Mouse (Mus musculus): ENCODE data around the gene Thsd4. TPM values are rescaled to one million over a fixed set of nuclear protein-coding genes. Genes with fewer than 3 reads are reported as not detected.

The Thsd4 gene
- polyA plus RNA-seq, 1 experiment = 4.3 TPM

DNA sequence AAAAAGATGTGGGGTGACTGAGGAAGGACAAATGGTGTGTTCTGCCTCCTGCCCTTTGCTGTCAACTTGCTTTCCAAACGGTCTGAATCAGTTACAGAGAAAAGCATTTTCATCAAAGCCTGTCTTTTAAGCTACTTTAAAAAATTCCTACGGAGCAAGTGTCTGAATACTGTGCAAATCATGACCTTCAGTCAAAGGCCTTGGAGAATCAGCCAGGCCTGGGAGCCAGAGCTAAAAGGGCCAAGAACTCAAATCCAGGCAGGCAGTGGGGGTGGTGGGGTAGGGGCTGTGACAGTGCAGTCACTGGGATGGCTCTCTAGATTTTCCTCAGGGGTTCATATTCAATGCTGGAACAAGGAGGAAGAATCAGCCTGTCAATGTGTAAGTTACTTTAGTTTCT is 540.7 kb downstream of the Thsd4 start:
- no peak overlapping the region for H3K4me3 ChIP-seq (ENCODE audit: control insufficient read depth, insufficient read depth, low read length)
- no peaks in the 10 kb centered on the region for H3K4me1 ChIP-seq (replicated peaks; ENCODE audit: control insufficient read depth, insufficient read depth, low read length)
- H3K27me3 ChIP-seq (ENCODE audit: control insufficient read depth, insufficient read depth, low read length) = no peaks in the 10 kb centered on the region
- no peak overlapping the region for H3K27ac ChIP-seq (ENCODE audit: control insufficient read depth, insufficient read depth, low read length)
- DNase-seq = no peak
- H3K36me3 ChIP-seq (ENCODE audit: control insufficient read depth, insufficient read depth, low read length) = no peaks in the 10 kb centered on the region
- WGBS = 80% methylated on average over 2 of the region's 2 CpGs
- TF ChIP-seq CTCF (IDR thresholded peaks at IDR 0.05; ENCODE audit: borderline replicate concordance, control insufficient read depth, extremely low read depth, insufficient read depth, low read length, poor library complexity) (no peak), POLR2A (IDR thresholded peaks at IDR 0.05; ENCODE audit: control insufficient read depth, extremely low read depth, insufficient read depth, low read length, poor library complexity) (no peak)

DNA sequence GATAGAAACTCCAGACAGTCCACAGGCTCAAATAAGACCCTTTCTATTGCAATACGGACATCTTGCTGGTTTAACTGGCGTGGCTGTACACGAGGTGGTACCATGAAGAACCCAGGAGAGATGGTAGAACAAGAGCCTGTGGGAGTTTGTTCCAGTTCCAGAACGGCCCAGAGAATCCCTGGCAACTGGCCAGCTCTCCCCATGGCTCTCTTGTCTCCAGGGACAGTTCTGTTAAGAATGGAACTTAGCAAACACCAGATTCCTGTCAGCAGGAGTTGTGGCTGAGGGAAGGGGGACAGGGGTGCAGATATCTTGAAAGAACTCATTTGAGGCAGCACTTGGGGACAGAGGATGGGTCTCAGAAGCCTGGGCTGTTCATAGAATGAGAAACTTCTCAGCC is 550.6 kb downstream of the Thsd4 start:
- Histone ChIP-seq H3K4me3 (ENCODE audit: control insufficient read depth, insufficient read depth, low read length) (no peak overlapping the region), H3K36me3 (ENCODE audit: control insufficient read depth, insufficient read depth, low read length) (no peaks in the 10 kb centered on the region), H3K4me1 (replicated peaks; ENCODE audit: control insufficient read depth, insufficient read depth, low read length) (no peaks in the 10 kb centered on the region), H3K27ac (ENCODE audit: control insufficient read depth, insufficient read depth, low read length) (no peak overlapping the region), H3K27me3 (ENCODE audit: control insufficient read depth, insufficient read depth, low read length) (no peaks in the 10 kb centered on the region)
- no peak for DNase-seq
- TF ChIP-seq CTCF (IDR thresholded peaks at IDR 0.05; ENCODE audit: borderline replicate concordance, control insufficient read depth, extremely low read depth, insufficient read depth, low read length, poor library complexity) = no peak
- TF ChIP-seq POLR2A (IDR thresholded peaks at IDR 0.05; ENCODE audit: control insufficient read depth, extremely low read depth, insufficient read depth, low read length, poor library complexity) = no peak
- 86% methylated on average over 4 of the region's 4 CpGs for WGBS

DNA sequence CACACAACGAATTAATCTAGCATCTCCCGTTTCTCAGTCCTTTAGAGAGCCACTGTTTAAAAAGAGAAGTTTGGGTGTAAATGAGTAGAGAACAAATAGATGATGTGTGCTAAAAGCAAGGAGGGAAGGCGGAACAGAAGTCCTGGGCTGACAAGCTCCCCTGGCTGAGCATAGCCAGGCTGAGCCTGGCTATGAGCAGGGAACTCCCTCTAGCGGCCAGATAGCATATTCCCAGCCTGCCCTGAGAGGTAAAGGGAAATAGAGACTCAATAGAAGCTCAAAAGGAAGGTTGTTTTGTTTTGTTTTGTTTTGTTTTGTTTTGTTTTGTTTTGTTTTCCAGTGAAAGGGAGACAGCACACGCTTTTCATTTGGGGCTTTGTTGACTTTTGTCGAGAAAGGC is 552.5 kb downstream of the Thsd4 start:
- TF ChIP-seq CTCF (IDR thresholded peaks at IDR 0.05; ENCODE audit: borderline replicate concordance, control insufficient read depth, extremely low read depth, insufficient read depth, low read length, poor library complexity) (peak; percentile 71; the same call in 1 of the 2 replicates), POLR2A (IDR thresholded peaks at IDR 0.05; ENCODE audit: control insufficient read depth, extremely low read depth, insufficient read depth, low read length, poor library complexity) (no peak)
- peak; percentile 51 for DNase-seq
- Histone ChIP-seq H3K27ac (ENCODE audit: control insufficient read depth, insufficient read depth, low read length) (no peak overlapping the region), H3K36me3 (ENCODE audit: control insufficient read depth, insufficient read depth, low read length) (no peaks in the 10 kb centered on the region), H3K4me1 (replicated peaks; ENCODE audit: control insufficient read depth, insufficient read depth, low read length) (no peaks in the 10 kb centered on the region), H3K4me3 (ENCODE audit: control insufficient read depth, insufficient read depth, low read length) (no peak overlapping the region), H3K27me3 (ENCODE audit: control insufficient read depth, insufficient read depth, low read length) (no peaks in the 10 kb centered on the region)
- WGBS = 25% methylated on average over 6 of the region's 6 CpGs

DNA sequence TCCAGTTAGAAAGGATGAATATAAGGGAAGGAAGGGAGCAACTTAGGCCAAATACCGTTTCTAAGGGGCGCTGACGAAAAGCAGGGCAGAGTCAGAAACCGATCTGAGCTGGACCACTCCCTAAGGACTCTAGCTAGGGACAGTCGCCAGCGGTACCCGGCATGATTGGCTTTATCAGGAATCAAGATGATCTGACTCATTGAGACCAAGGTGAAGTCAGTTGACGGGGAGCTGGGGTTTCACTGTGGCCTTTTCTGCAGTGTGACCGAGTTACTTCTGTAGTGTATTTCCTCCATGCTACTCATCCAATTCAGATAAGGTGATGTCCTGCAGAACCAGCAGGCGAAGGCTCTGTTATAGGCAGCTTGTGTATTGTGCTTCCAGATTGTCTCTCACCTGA is 556.8 kb downstream of the Thsd4 start:
- DNase-seq = no peak
- no peaks in the 10 kb centered on the region for H3K4me1 ChIP-seq (replicated peaks; ENCODE audit: control insufficient read depth, insufficient read depth, low read length)
- H3K36me3 ChIP-seq (ENCODE audit: control insufficient read depth, insufficient read depth, low read length) = no peaks in the 10 kb centered on the region
- H3K4me3 ChIP-seq (ENCODE audit: control insufficient read depth, insufficient read depth, low read length) = no peak overlapping the region
- WGBS = 94% methylated on average over 10 of the region's 10 CpGs
- H3K27me3 ChIP-seq (ENCODE audit: control insufficient read depth, insufficient read depth, low read length) = no peaks in the 10 kb centered on the region
- no peak overlapping the region for H3K27ac ChIP-seq (ENCODE audit: control insufficient read depth, insufficient read depth, low read length)
- no peak for TF ChIP-seq POLR2A (IDR thresholded peaks at IDR 0.05; ENCODE audit: control insufficient read depth, extremely low read depth, insufficient read depth, low read length, poor library complexity)
- no peak for TF ChIP-seq CTCF (IDR thresholded peaks at IDR 0.05; ENCODE audit: borderline replicate concordance, control insufficient read depth, extremely low read depth, insufficient read depth, low read length, poor library complexity)

DNA sequence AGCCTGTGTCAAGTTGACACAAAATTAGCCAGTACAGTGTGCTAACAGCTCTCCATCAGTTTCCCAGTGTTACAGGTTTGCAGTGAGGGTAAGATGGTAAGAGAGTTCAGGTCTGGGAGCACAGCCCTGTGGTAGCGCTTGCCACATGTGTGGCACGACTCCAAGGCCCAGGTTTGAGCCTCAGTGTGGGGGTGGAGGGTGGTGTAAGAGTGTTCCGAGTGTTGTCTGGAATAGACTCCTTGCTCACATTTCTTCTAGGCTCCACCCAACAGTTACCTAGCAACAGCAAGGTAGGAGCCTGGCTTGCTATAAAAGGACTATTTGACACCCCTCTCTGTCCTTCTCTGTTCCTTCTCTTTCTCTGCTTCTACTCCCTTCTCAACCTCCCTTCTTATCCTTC is 557.5 kb downstream of the Thsd4 start:
- no peak for TF ChIP-seq POLR2A (IDR thresholded peaks at IDR 0.05; ENCODE audit: control insufficient read depth, extremely low read depth, insufficient read depth, low read length, poor library complexity)
- Histone ChIP-seq H3K4me3 (ENCODE audit: control insufficient read depth, insufficient read depth, low read length) (no peak overlapping the region), H3K27ac (ENCODE audit: control insufficient read depth, insufficient read depth, low read length) (no peak overlapping the region), H3K27me3 (ENCODE audit: control insufficient read depth, insufficient read depth, low read length) (no peaks in the 10 kb centered on the region), H3K4me1 (replicated peaks; ENCODE audit: control insufficient read depth, insufficient read depth, low read length) (no peaks in the 10 kb centered on the region), H3K36me3 (ENCODE audit: control insufficient read depth, insufficient read depth, low read length) (no peaks in the 10 kb centered on the region)
- WGBS = 57% methylated on average over 3 of the region's 3 CpGs
- no peak for DNase-seq

DNA sequence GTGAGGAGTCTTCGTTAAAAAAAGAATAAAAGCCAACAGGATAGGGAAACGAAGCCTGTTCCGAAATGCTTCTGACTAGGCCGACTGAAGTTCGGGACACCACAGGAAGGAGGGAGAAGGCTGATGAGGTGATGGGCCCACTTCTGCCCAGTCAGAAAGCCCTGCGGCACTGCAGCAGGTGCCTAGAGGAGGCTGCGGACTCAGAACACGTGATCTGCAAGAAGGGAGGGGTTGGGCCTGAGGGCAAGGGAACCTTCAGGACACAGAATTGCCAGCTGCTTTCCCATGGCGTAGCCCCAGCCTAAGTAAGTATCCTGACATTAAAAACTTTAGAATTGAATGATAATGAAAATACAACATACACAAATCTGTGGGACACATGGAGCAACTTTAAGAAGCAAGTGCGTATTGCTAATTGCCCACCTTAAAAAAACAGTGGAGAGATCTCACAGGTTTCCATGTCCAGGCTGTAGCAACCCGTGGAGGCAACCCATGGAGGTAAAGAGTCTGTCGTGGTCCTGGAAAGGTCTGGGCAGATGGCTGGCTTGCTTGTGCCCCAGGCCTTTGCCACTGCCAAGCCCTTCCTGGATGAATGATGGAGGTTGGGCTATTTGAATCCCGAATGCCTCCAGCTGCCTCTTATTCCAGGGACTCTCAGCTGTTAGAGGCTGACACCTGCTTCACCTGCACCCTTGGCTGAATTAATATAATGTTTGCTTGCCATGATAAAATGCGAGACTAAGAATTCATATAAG is 560.5 kb downstream of the Thsd4 start:
- Histone ChIP-seq H3K27me3 (ENCODE audit: control insufficient read depth, insufficient read depth, low read length) (no peaks in the 10 kb centered on the region), H3K4me1 (replicated peaks; ENCODE audit: control insufficient read depth, insufficient read depth, low read length) (no peaks in the 10 kb centered on the region), H3K36me3 (ENCODE audit: control insufficient read depth, insufficient read depth, low read length) (no peaks in the 10 kb centered on the region), H3K27ac (ENCODE audit: control insufficient read depth, insufficient read depth, low read length) (no peak overlapping the region), H3K4me3 (ENCODE audit: control insufficient read depth, insufficient read depth, low read length) (no peak overlapping the region)
- TF ChIP-seq CTCF (IDR thresholded peaks at IDR 0.05; ENCODE audit: borderline replicate concordance, control insufficient read depth, extremely low read depth, insufficient read depth, low read length, poor library complexity) = no peak
- TF ChIP-seq POLR2A (IDR thresholded peaks at IDR 0.05; ENCODE audit: control insufficient read depth, extremely low read depth, insufficient read depth, low read length, poor library complexity) = no peak
- 86% methylated on average over 14 of the region's 14 CpGs for WGBS
- no peak for DNase-seq

DNA sequence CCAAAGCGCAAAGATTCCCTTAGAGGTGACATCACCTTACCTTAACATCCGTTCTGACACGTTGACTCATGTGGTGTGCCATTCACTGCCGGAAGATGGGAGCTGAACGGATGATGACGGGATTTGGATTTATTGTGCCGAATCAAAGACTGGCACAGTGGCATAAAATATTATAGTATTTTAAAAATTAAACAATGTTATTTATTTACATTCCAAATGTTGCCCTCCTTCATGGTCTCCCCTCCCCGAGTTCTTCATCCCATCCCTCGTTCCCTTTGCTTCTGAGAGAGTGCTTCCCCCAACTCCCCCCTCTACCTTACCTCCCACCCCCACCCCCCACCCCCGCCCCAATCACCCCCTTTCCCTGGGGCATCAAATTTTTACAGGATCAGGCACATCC is 561.3 kb downstream of the Thsd4 start, which contains the start of gene Nr2e3:
Gene Nr2e3, minus strand, starts transcription at position 101 of the 400 bp plus-strand sequence.
- H3K4me1 ChIP-seq (replicated peaks; ENCODE audit: control insufficient read depth, insufficient read depth, low read length) = no peaks in the 10 kb centered on the region
- no peak within 1 kb of the TSS for H3K27ac ChIP-seq (ENCODE audit: control insufficient read depth, insufficient read depth, low read length)
- no peaks in the 10 kb centered on the region for H3K36me3 ChIP-seq (ENCODE audit: control insufficient read depth, insufficient read depth, low read length)
- 94% methylated on average over 10 of the region's 10 CpGs for WGBS
- H3K27me3 ChIP-seq (ENCODE audit: control insufficient read depth, insufficient read depth, low read length) = no peaks in the 10 kb centered on the region
- H3K4me3 ChIP-seq (ENCODE audit: control insufficient read depth, insufficient read depth, low read length) = no peak within 1 kb of the TSS
- DNase-seq = no peak
- TF ChIP-seq POLR2A (IDR thresholded peaks at IDR 0.05; ENCODE audit: control insufficient read depth, extremely low read depth, insufficient read depth, low read length, poor library complexity) = no peak
- no peak for TF ChIP-seq CTCF (IDR thresholded peaks at IDR 0.05; ENCODE audit: borderline replicate concordance, control insufficient read depth, extremely low read depth, insufficient read depth, low read length, poor library complexity)
